Mouse (Mus musculus): ENCODE results near the gene Vwf. TPM values are rescaled to one million over a fixed set of nuclear protein-coding genes. Genes with fewer than 3 reads are reported as not detected.
A peak's percentile ranks its signal among the peaks of the same experiment; 100 is the strongest.

The Vwf gene
- polyA plus RNA-seq (2015; fragmentation: Nextera tagmentation; extraction: Ambion mirVana) = 5.6 and 8.0 TPM in 2 replicates

DNA sequence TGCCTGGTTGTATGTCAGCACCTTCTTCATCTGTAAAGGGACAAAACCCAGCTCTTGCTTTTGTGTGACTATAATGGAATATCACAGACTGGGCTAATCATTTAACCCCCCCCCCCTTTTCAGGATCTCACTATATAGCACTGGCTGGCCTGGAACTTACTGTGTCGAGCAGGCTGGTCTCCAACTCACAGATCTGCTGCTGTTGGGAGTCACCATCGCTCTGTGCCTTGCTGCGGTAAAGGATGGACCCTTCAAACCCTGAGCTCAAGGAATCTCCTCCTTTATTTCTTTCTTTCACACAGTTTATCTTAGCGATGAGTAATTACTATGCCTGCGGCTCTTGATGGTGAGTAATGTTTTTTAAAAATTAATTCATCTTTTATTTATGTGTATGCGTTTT lies at the start of gene Vwf:
Vwf (plus strand) TSS at position 301 of the 400 bp plus-strand sequence.
- Histone ChIP-seq H3K4me3 (no peak within 1 kb of the TSS), H3K27me3 (peaks cover 11% of the 10 kb centered on the region), H3K36me3 (no peaks in the 10 kb centered on the region), H3K9ac (no peak within 1 kb of the TSS), H3K27ac (replicated peaks) (no peak within 1 kb of the TSS), H3K9me3 (no peaks in the 10 kb centered on the region), H3K4me1 (replicated peaks) (no peaks in the 10 kb centered on the region; the same call in 1 of the 2 replicates), H3K4me2 (no peak within 1 kb of the TSS)
- WGBS = 94% methylated on average over 6 of the region's 6 CpGs
- ATAC-seq (ENCODE audit: low read depth) = no peak

DNA sequence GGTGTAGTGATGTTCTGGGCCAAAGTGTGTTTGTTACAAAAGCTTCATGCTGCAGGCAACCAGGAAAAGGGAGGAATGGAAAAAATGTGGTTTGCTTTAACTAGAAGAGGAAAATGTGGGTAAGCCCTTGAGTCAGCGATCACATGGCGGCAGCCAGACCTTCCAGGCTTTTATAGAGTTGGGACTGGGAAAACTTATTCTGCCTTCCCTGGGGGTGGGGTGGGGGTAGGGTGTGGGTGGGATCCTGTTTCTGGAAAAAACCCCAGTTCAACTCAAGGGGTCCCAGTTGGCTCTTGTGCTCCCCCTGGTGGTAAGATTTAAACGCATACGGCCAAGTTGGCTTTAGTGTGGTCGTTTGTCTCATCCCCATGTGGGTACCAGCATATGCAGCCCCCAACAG lies 48.5 kb upstream of the Vwf start:
- Histone ChIP-seq H3K4me3 (no peak overlapping the region), H3K27ac (replicated peaks) (no peak overlapping the region), H3K27me3 (peaks cover 36% of the 10 kb centered on the region), H3K9ac (no peak overlapping the region), H3K4me2 (no peak overlapping the region), H3K36me3 (no peaks in the 10 kb centered on the region), H3K4me1 (replicated peaks) (peaks cover 16% of the 10 kb centered on the region), H3K9me3 (no peaks in the 10 kb centered on the region)
- ATAC-seq (ENCODE audit: low read depth) = no peak
- WGBS = 33% methylated on average over 5 of the region's 5 CpGs

DNA sequence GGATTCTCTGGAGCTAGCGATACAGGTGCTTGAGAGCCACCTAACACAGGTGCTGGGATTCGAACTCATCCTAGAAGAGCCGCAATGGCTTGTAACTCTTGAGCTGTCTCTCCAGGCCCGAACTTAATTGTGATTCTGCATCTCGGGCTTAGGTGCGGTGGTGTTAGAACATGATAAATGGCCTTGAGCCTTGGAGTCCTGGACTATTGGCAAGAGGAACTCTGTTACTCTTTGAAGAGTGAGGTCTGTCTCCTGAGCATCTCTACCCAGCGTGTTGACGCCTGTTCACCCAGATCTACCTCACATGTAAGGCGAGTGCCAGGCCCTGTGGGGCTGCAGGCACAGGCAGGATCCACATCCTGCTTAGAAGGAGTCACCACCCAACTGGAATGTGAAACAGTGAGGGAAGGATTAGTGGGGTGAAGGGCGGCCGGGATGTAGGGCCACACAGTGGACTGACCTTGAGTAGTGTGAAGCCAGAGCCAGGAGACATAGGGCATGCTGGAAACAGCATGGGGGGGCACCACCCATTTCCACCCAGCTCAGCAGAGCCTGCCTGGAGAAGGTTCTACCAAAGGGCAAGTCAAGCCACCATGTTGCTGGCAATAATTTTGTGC lies 43.3 kb upstream of the Vwf start:
- Histone ChIP-seq H3K9ac (no peak overlapping the region), H3K4me2 (no peak overlapping the region), H3K36me3 (no peaks in the 10 kb centered on the region), H3K27me3 (no peaks in the 10 kb centered on the region), H3K4me3 (no peak overlapping the region), H3K27ac (replicated peaks) (no peak overlapping the region), H3K9me3 (no peaks in the 10 kb centered on the region), H3K4me1 (replicated peaks) (no peaks in the 10 kb centered on the region)
- no peak for ATAC-seq (ENCODE audit: low read depth)
- WGBS = 90% methylated on average over 11 of the region's 11 CpGs

DNA sequence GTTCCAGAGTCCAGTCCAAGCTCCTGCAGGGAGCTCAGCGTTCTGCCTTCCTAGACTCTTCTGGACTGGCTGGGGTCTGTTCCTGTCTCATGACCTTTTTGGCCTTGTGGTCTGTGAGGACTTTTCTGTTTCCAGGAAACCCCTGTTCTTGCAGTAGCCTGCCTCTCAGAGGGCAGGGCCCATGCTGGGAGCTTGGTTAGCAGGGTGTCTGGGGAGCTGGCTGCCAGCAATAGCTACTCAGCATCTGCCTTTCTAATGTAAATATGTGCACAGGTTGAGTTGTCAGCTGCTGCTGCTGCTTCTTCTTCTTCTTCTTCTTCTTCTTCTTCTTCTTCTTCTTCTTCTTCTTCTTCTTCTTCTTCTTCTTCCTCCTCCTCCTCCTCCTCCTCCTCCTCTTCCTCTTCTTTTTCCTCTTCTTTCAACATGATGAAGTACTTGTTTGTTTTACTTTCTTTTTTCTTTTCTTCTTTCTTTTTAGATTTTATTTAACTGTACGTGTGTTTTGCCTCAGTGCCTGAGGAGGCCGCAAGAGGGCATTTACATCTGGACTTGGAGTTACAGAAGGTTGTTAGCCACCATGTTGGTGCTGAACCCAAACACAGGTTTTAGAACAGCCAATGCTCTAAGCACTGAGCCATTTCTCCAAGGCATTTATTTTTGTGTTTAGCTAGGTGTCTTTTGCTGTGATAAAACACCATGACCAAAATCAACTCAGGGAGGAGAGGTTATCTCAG lies 41.8 kb upstream of the Vwf start:
- Histone ChIP-seq H3K4me3 (no peak overlapping the region), H3K4me2 (no peak overlapping the region), H3K9ac (no peak overlapping the region), H3K9me3 (no peaks in the 10 kb centered on the region), H3K27me3 (no peaks in the 10 kb centered on the region), H3K4me1 (replicated peaks) (no peaks in the 10 kb centered on the region), H3K27ac (replicated peaks) (no peak overlapping the region), H3K36me3 (no peaks in the 10 kb centered on the region)
- WGBS = 40% methylated on average over 3 of the region's 3 CpGs
- no peak for ATAC-seq (ENCODE audit: low read depth)

DNA sequence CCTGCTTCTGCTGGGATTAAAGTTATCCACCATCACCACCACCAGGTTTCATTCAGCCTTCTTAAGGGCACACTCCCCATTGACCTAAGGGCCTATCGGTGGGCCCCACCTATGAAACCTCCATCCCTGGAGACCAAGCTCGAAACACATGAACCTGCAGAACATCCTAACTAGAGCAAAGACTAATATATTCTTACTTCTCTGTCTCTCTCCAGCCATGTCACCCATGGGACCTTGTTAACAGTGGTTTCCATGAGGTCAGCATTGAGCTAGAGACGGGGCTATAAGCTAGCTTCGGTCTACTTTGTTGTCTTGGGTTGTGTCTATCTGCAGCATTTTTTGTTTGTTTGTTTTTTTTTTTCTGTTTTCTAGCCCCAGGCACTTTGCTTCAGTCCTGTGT lies 40.1 kb upstream of the Vwf start:
- H3K27ac ChIP-seq (replicated peaks) = no peak overlapping the region
- no peak overlapping the region for H3K4me2 ChIP-seq
- H3K9ac ChIP-seq = no peak overlapping the region
- WGBS = 92% methylated on average over 4 of the region's 4 CpGs
- H3K36me3 ChIP-seq = no peaks in the 10 kb centered on the region
- H3K4me1 ChIP-seq (replicated peaks) = no peaks in the 10 kb centered on the region
- no peaks in the 10 kb centered on the region for H3K9me3 ChIP-seq
- H3K27me3 ChIP-seq = no peaks in the 10 kb centered on the region
- ATAC-seq (ENCODE audit: low read depth) = no peak
- H3K4me3 ChIP-seq = no peak overlapping the region

DNA sequence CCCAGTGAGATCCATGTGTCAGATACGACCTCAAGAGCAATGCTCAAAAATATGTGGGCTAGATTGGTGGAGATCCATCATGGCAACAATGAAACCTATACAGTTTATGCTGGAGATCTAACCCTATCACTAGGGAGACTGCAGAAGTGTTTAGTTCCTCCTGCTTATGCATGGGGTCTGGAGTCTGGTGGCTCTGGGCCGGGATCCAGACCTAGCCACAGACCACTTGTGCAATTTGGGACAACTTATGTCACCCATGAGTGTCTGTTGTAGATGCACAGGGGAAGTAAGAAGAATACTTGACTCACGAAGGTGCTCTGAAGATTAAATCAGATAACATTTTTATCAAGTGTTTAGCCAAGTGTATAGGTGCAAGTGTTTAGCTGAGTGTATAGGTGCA lies 36.8 kb upstream of the Vwf start:
- H3K9ac ChIP-seq = no peak overlapping the region
- ATAC-seq (ENCODE audit: low read depth) = no peak
- no peak overlapping the region for H3K27ac ChIP-seq (replicated peaks)
- no peaks in the 10 kb centered on the region for H3K36me3 ChIP-seq
- no peaks in the 10 kb centered on the region for H3K27me3 ChIP-seq
- H3K4me3 ChIP-seq = no peak overlapping the region
- H3K4me1 ChIP-seq (replicated peaks) = no peaks in the 10 kb centered on the region
- no peaks in the 10 kb centered on the region for H3K9me3 ChIP-seq
- H3K4me2 ChIP-seq = no peak overlapping the region
- 86% methylated on average over 3 of the region's 3 CpGs for WGBS

DNA sequence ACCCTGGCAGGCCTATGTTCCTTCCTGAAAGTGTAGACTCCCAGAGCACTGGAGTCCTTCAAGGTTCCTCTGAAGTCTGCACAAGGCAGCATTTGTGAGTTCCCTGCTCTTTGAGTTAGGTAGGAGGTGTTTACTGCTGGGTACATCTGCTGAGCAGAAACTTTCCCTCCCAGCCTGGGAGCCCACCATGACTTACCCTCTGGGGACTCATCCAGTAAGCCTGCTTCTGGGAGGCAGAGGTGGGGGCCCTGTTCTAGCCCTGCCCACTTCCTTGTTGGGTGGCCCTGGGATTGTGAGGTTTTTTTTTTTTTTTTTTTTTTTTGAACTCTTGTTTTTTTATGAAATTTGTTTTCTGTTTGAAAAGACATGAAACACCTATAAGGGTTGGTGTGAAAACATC lies 35.9 kb upstream of the Vwf start:
- H3K4me3 ChIP-seq = no peak overlapping the region
- ATAC-seq (ENCODE audit: low read depth) = no peak
- no peaks in the 10 kb centered on the region for H3K27me3 ChIP-seq
- no peaks in the 10 kb centered on the region for H3K36me3 ChIP-seq
- H3K27ac ChIP-seq (replicated peaks) = no peak overlapping the region
- no peaks in the 10 kb centered on the region for H3K9me3 ChIP-seq
- H3K9ac ChIP-seq = no peak overlapping the region
- no peaks in the 10 kb centered on the region for H3K4me1 ChIP-seq (replicated peaks)
- H3K4me2 ChIP-seq = no peak overlapping the region

DNA sequence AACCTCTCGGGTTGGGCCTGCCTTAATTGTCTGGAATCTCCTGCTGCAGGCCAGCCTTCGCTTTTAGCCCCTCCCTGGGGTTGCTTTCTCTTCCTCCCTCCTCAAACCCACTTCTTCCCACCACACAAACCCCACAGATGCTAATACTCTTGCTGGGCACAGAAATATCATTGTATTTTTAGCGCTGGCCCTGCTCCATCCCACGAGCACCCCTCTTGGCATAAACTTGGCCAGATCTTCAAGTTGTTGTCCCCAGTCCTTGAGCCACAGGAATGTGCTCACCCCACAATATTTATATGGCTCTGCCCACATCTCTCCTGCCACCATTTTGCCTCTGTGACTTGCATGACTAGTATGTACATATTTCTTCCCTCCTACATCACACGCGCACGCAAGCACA lies 35.4 kb upstream of the Vwf start:
- ATAC-seq (ENCODE audit: low read depth) = no peak
- Histone ChIP-seq H3K9ac (no peak overlapping the region), H3K27ac (replicated peaks) (no peak overlapping the region), H3K4me1 (replicated peaks) (no peaks in the 10 kb centered on the region), H3K36me3 (no peaks in the 10 kb centered on the region), H3K27me3 (no peaks in the 10 kb centered on the region), H3K4me2 (no peak overlapping the region), H3K4me3 (no peak overlapping the region), H3K9me3 (no peaks in the 10 kb centered on the region)
- 89% methylated on average over 7 of the region's 7 CpGs for WGBS

DNA sequence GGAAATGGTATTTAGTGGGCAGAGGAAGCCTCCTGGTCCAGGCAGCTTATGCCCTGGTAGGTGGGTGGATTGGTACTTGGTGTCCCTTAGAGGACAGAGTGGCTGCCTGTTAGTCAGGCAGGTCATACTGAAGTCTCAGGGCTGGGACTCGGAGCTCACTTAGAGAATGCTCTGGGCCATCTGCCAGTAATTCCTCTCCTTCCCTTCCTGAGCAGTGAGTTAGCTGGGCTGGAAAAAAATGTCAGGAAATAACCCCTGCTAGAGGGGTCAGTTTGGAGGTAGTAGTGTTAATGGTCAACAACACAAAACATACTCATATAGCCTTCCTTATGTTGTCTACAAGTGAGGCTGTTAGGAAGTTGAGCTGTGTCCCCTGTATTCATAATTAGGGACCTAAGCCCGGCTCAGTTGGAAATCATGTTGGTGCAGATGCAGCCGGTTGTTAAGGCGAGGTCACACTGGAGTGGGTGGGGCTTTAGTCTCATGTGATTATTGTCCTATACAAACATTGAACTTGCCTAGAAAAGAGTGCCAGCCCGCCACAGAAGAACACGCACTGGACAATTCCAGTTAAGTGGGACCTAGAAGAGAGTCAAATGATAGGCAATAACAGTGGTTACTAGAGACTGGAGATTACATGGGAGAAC lies 33.5 kb upstream of the Vwf start:
- Histone ChIP-seq H3K27ac (replicated peaks) (no peak overlapping the region), H3K9ac (no peak overlapping the region), H3K9me3 (no peaks in the 10 kb centered on the region), H3K27me3 (no peaks in the 10 kb centered on the region), H3K4me1 (replicated peaks) (no peaks in the 10 kb centered on the region), H3K4me2 (no peak overlapping the region), H3K4me3 (no peak overlapping the region), H3K36me3 (no peaks in the 10 kb centered on the region)
- ATAC-seq (ENCODE audit: low read depth) = no peak
- 63% methylated on average over 6 of the region's 6 CpGs for WGBS

DNA sequence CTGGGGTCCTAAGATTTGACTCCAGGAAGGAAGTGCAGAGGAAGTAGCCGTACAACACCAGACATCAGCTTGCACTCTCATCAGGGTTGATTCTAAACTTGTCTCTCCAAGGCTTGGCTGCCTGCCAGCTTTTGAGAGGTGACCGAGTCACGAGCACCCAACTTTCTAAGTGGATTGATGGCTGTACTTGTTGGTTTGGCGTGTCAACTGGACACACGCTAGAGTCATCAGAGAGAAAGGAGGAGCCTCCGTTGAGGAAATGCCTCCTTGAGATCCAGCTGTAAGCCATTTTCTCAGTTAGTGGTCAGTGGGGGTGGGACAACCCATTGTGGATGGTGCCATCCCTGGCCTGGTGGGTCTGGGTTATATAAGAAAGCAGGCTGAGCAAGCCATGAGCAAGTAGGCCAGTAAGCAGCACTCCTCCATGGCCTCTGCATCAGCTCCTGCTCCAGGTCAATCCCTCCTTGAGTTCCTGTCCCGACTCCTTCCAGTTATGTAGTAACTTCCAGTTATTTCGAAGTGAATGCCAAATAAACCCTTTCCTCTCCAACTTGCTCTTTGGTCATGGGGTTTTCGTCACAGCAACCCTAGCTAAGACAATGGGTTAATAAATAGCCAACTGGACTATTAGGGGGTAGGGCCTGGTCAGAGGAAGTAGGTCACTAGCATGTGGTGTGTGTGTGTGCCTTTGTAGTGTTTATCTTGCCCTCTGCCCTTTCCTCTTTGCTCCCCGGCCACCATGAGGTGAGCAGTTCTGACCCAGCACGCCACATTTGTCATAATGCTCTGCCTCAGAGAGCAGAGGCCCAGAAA lies 30.9 kb upstream of the Vwf start:
- H3K9ac ChIP-seq = no peak overlapping the region
- 71% methylated on average over 11 of the region's 11 CpGs for WGBS
- no peak overlapping the region for H3K4me3 ChIP-seq
- no peaks in the 10 kb centered on the region for H3K27me3 ChIP-seq
- H3K4me1 ChIP-seq (replicated peaks) = no peaks in the 10 kb centered on the region
- no peak overlapping the region for H3K4me2 ChIP-seq
- ATAC-seq (ENCODE audit: low read depth) = no peak
- no peaks in the 10 kb centered on the region for H3K9me3 ChIP-seq
- H3K27ac ChIP-seq (replicated peaks) = no peak overlapping the region
- no peaks in the 10 kb centered on the region for H3K36me3 ChIP-seq

DNA sequence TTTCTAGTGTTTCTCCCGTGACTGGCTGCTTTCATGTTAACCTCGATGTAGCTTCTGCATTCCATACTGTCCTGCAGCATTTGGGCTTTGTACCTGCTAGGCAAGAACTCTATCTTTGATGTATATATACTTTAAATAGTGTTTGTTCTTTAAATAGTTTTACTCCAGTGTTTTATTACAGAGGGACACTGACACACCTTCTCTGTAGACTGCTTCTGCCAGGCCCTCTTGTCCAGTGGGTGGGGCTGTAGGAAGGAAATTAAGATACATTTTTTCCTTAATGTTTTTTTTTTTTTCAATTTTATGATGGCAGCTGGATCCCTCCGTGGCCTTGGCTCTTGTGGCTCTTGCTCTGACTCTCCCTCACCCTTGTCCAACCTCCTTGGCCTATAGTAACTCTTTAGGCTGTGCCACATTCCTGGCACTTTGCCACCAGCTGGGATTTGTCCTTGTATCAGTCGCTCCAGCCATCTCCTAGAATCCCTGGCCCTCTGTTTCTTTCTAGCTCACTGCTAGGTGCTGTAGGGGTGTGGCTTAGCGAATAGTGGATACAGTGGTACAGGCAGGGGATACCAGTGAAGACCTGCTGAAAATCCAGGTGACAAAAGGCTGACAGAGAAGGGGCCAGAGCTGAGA lies 24.9 kb upstream of the Vwf start:
- no peaks in the 10 kb centered on the region for H3K36me3 ChIP-seq
- no peak overlapping the region for H3K4me3 ChIP-seq
- ATAC-seq (ENCODE audit: low read depth) = no peak
- H3K27ac ChIP-seq (replicated peaks) = 0 out of 2 replicates have a peak overlapping the region, but pooled peaks have one; percentile 33
- no peaks in the 10 kb centered on the region for H3K27me3 ChIP-seq
- H3K9me3 ChIP-seq = no peaks in the 10 kb centered on the region
- H3K9ac ChIP-seq = no peak overlapping the region
- 0 out of 2 replicates have a peak, but pooled peaks cover 3% of the 10 kb centered on the region for H3K4me1 ChIP-seq (replicated peaks)
- no peak overlapping the region for H3K4me2 ChIP-seq
- WGBS = 60% methylated on average over 5 of the region's 5 CpGs

Measured in neural tube, embryonic 13.5 days (tissue).